Mouse (Mus musculus) olfactory bulb, adult 2 months (tissue): ENCODE measurements around the gene Bdnf.

ENCODE experiments used
- CTCF ChIP-seq: fragments of 200-500 bp; IDR thresholded peaks from 2 replicates; pipeline ENCODE4 v1.5.1; 2012; ENCODE audit warnings: low read depth, mild to moderate bottlenecking, low read length, moderate library complexity; ENCODE audit not compliant: insufficient read depth
- POLR2A ChIP-seq: fragments of 200-500 bp; IDR thresholded peaks from 2 replicates; pipeline ENCODE4 v1.6.1; 2012; ENCODE audit warnings: mild to moderate bottlenecking, low read depth, low read length, moderate library complexity; ENCODE audit not compliant: insufficient read depth

- no peak for TF ChIP-seq CTCF
- TF ChIP-seq POLR2A = no peak
Measured at GRCm38 (mm10) chr2:109675051-109675450, 551 bp downstream of the Bdnf start.
